Mouse (Mus musculus) heart, embryonic 15.5 days (tissue): ENCODE measurements around the gene Bcl2l15. TPM values are rescaled to one million over a fixed set of nuclear protein-coding genes. Genes with fewer than 3 reads are reported as not detected.
"Not testable (repeated sequence)": the region's sequence is repeated elsewhere in the genome, so short reads cannot be mapped to it uniquely, and the experiment has no call there.

ENCODE experiments used
- ATAC-seq: fragments of 200-750 bp; cut with Nextera tagmentation; replicated peaks from 2 replicates; pipeline ENCODE4 v1.8.0; 2017; ENCODE audit warnings: low read depth, moderate TSS enrichment; ENCODE audit not compliant: insufficient number of reproducible peaks, insufficient read depth, low FRiP score
- H3K27ac ChIP-seq: fragments of 300-500 bp; sonication (generic); 2 replicates; pipeline ENCODE4 v1.5.1; 2015; ENCODE audit warnings: mild to moderate bottlenecking, inconsistent platforms
- H3K27me3 ChIP-seq: fragments of 300-500 bp; sonication (generic); 2 replicates; pipeline ENCODE4 v1.6.1; 2015; ENCODE audit warnings: inconsistent platforms
- H3K36me3 ChIP-seq: fragments of 300-500 bp; sonication (generic); 2 replicates; pipeline ENCODE4 v1.6.1; 2015; ENCODE audit warnings: mild to moderate bottlenecking, inconsistent platforms
- H3K4me1 ChIP-seq: fragments of 300-500 bp; sonication (generic); replicated peaks from 2 replicates; pipeline ENCODE4 v1.6.1; 2015; ENCODE audit warnings: inconsistent platforms
- H3K4me2 ChIP-seq: fragments of 300-500 bp; sonication (generic); 2 replicates; pipeline ENCODE4 v1.6.1; 2015; ENCODE audit warnings: inconsistent platforms, mild to moderate bottlenecking, moderate library complexity
- H3K4me3 ChIP-seq: fragments of 300-500 bp; sonication (generic); 2 replicates; pipeline ENCODE4 v1.5.1; 2015; ENCODE audit warnings: mild to moderate bottlenecking, inconsistent platforms
- H3K9ac ChIP-seq: fragments of 300-500 bp; sonication (generic); 2 replicates; pipeline ENCODE4 v1.6.1; 2015; ENCODE audit warnings: mild to moderate bottlenecking, inconsistent platforms
- H3K9me3 ChIP-seq: fragments of 300-500 bp; sonication (generic); replicated peaks from 2 replicates; pipeline ENCODE4 v1.6.1; 2016; ENCODE audit warnings: inconsistent platforms
- WGBS: fragments of 180-500 bp; shearing (Covaris S2); methylation state at CpG from one replicate; pipeline ENCODE4 v1.1.7; 2015; ENCODE audit warnings: mixed read lengths; 5-methylcytosine and 5-hydroxymethylcytosine counted together
- polyA plus RNA-seq: library from polyadenylated mRNA; unstranded; fragments of >200 nt; fragmentation: Nextera tagmentation; extraction: Ambion mirVana; gene quantifications from 2 replicates; pipeline ENCODE4 v1.2.1, GENCODE M21; 2015

Bcl2l15 gene
- polyA plus RNA-seq, 1 experiment from 2014 or later, result 0.26 TPM

GRCm38 (mm10) chr3:103834001-103834400 lies 1.6 kb downstream of the Bcl2l15 start:
- Histone ChIP-seq H3K27me3 (no peaks in the 10 kb centered on the region), H3K27ac (no peak overlapping the region), H3K4me3 (no peak overlapping the region), H3K36me3 (no peaks in the 10 kb centered on the region), H3K9ac (no peak overlapping the region), H3K9me3 (no peaks in the 10 kb centered on the region), H3K4me2 (no peak overlapping the region), H3K4me1 (peaks cover 10% of the 10 kb centered on the region)
- ATAC-seq, result no peak
- 86% methylated on average over 2 of the region's 2 CpGs for WGBS

DNA sequence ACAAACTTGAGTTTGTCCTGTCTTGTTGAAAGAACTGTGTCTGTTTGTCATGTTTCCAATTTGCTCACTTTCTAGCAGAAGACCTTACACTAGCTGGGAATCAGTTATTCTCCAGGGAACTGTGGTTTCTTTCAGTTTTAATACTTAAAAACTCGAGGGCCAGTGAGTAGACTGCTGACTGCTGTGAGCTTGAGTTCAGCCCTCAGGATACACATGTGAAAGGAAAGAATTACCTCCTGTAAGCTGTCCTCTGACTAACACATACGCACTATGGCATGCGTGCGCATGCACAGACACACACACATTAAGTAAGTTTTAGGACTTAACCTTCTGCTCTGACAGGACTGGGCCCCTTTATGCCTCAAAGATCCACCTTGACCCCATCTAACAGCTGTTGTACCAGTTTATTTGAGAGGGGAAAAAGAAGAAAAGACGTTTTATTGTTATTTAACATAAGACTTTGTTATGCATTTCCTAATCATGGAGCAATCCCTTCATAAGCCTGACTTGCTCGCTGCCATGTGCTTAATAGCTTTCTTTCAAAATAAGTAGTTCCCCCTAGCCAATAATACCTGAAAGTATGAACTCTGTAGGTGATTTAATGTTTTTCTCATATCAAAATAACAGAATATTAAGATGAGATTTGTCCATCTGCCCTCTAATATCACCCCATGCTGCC lies 3.0 kb downstream of the Bcl2l15 start:
- Histone ChIP-seq H3K27ac (no peak overlapping the region), H3K9me3 (no peaks in the 10 kb centered on the region), H3K4me3 (no peak overlapping the region), H3K4me2 (no peak overlapping the region), H3K4me1 (peaks cover 10% of the 10 kb centered on the region), H3K27me3 (no peaks in the 10 kb centered on the region), H3K9ac (no peak overlapping the region), H3K36me3 (no peaks in the 10 kb centered on the region)
- ATAC-seq, result no peak
- WGBS, result 75% methylated on average over 6 of the region's 6 CpGs

DNA sequence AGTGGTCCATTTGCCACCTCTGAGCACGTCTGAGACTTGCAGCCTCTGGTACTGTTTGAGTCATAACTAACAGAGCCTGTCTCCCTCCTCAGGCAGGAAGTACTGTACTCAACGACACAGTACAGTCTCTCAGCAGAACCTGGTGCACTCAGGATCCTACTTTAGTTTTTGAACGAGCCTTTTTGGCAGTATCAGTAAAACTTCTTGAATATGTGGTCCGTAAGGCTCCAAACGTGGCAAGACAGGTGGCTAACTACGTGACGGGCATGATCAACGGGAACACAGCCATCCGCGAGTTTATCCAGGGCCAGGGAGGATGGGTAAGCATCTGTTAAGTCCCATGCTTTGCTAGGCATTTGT lies 3.5 kb downstream of the Bcl2l15 start:
- ATAC-seq, result no peak
- WGBS, result 73% methylated on average over 10 of the region's 10 CpGs

GRCm38 (mm10) chr3:103836453-103836852 lies 4.1 kb downstream of the Bcl2l15 start:
- no peak overlapping the region for H3K4me2 ChIP-seq
- WGBS, result 89% methylated on average over 5 of the region's 5 CpGs
- no peak overlapping the region for H3K9ac ChIP-seq
- H3K9me3 ChIP-seq, result no peaks in the 10 kb centered on the region
- no peaks in the 10 kb centered on the region for H3K36me3 ChIP-seq
- no peak overlapping the region for H3K4me3 ChIP-seq
- ATAC-seq, result no peak
- H3K4me1 ChIP-seq, result peaks cover 6% of the 10 kb centered on the region; the same call in 1 of the 2 replicates
- H3K27me3 ChIP-seq, result no peaks in the 10 kb centered on the region
- no peak overlapping the region for H3K27ac ChIP-seq

More for the DNA sequence above, 3.5 kb downstream of the Bcl2l15 start:
- Histone ChIP-seq H3K4me1 (peaks cover 10% of the 10 kb centered on the region), H3K27me3 (no peaks in the 10 kb centered on the region), H3K4me2 (no peak overlapping the region), H3K27ac (no peak overlapping the region), H3K36me3 (no peaks in the 10 kb centered on the region), H3K9me3 (no peaks in the 10 kb centered on the region), H3K9ac (no peak overlapping the region), H3K4me3 (no peak overlapping the region)

- 85% methylated on average over 6 of the region's 6 CpGs for WGBS
- no peaks in the 10 kb centered on the region for H3K36me3 ChIP-seq
- H3K27ac ChIP-seq, result no peak overlapping the region
- no peaks in the 10 kb centered on the region for H3K9me3 ChIP-seq
- H3K4me2 ChIP-seq, result no peak overlapping the region
- no peak for ATAC-seq
- no peaks in the 10 kb centered on the region for H3K27me3 ChIP-seq
- no peak overlapping the region for H3K9ac ChIP-seq
- H3K4me3 ChIP-seq, result no peak overlapping the region
- no peaks in the 10 kb centered on the region for H3K4me1 ChIP-seq
These were observed 7.3 kb downstream of the Bcl2l15 start for GRCm38 (mm10) chr3:103839711-103840110.

DNA sequence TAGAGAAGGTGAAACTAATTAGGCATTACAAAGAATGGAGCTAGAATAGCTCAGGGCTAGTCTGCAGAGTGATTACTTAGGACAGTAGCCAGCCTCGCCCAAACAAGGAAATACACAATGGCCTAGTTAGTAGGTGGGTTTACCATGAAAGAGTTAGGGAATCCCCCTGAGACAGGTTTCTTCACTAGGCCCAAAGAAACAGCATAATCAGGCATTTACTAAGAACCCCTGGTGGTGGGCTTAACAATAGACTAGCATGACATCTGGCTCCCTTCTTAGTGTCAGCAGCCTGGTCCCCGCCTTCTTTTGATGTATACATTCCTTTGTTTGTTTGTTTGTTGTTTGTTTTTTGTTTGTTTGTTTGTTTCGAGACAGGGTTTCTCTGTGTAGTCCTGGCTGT lies 7.8 kb downstream of the Bcl2l15 start:
- H3K36me3 ChIP-seq, H3K27me3 ChIP-seq, H3K27ac ChIP-seq, ATAC-seq, H3K4me1 ChIP-seq, H3K9ac ChIP-seq, H3K9me3 ChIP-seq, H3K4me3 ChIP-seq, H3K4me2 ChIP-seq: not testable (repeated sequence)
- WGBS, result 76% methylated on average over 3 of the region's 3 CpGs

DNA sequence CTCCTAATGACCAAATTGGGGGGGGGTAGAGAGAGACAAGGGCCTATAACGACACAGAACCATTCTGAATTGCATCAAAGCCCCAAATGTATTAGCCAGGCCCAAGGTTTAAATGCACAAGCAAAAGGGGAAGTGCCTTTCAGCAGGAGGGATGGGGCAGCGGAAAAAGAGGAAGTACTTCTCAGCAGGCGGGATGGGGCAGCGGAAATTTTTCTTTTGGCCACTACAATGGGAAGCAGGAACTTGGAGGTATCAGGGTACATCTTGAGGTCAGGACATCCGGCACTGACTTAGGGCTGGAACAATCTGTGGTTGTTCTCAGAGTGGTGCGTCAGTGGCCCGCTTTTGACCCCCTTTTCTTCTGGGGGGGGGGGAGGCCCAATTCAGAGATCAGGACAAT lies 8.5 kb downstream of the Bcl2l15 start:
- H3K4me1 ChIP-seq, H3K36me3 ChIP-seq, ATAC-seq, H3K27me3 ChIP-seq, H3K4me2 ChIP-seq, H3K9ac ChIP-seq, H3K9me3 ChIP-seq, H3K27ac ChIP-seq, H3K4me3 ChIP-seq: not testable (repeated sequence)
- 83% methylated on average over 7 of the region's 7 CpGs for WGBS

- H3K27ac ChIP-seq, result no peak overlapping the region
- no peaks in the 10 kb centered on the region for H3K9me3 ChIP-seq
- 66% methylated on average over 9 of the region's 9 CpGs for WGBS
- no peaks in the 10 kb centered on the region for H3K4me1 ChIP-seq
- ATAC-seq, result no peak
- H3K27me3 ChIP-seq, result no peaks in the 10 kb centered on the region
- H3K4me2 ChIP-seq, result no peak overlapping the region
- H3K9ac ChIP-seq, result no peak overlapping the region
- no peaks in the 10 kb centered on the region for H3K36me3 ChIP-seq
- H3K4me3 ChIP-seq, result no peak overlapping the region
These were observed 18.4 kb downstream of the Bcl2l15 start for GRCm38 (mm10) chr3:103850644-103851363.

- no peak for ATAC-seq
- Histone ChIP-seq H3K4me3 (no peak overlapping the region), H3K4me1 (no peaks in the 10 kb centered on the region), H3K9me3 (no peaks in the 10 kb centered on the region), H3K36me3 (no peaks in the 10 kb centered on the region), H3K4me2 (no peak overlapping the region), H3K27ac (no peak overlapping the region), H3K27me3 (no peaks in the 10 kb centered on the region), H3K9ac (no peak overlapping the region)
- WGBS, result 82% methylated on average over 6 of the region's 6 CpGs
These were observed 19.1 kb downstream of the Bcl2l15 start for GRCm38 (mm10) chr3:103851481-103851880.

DNA sequence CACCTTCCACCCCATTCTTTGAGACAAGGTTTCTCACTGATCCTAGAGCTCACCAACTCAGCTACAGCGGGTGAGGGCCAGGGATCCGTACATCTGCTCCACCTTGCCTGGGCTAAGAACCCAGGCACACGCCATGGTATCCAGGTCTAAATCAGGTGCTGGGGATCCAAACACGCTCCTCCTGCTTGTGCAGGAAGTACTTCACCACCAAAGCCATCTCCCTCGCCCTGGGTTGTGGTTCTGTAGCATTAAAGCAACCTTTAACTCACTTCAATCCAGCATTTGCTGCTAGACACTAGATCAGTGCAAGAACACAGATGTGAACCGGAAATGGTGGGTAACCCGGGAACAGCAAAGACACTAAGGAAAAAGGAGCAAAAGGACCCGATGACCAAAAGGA lies 19.5 kb downstream of the Bcl2l15 start:
- ATAC-seq, result no peak
- no peak overlapping the region for H3K4me3 ChIP-seq

DNA sequence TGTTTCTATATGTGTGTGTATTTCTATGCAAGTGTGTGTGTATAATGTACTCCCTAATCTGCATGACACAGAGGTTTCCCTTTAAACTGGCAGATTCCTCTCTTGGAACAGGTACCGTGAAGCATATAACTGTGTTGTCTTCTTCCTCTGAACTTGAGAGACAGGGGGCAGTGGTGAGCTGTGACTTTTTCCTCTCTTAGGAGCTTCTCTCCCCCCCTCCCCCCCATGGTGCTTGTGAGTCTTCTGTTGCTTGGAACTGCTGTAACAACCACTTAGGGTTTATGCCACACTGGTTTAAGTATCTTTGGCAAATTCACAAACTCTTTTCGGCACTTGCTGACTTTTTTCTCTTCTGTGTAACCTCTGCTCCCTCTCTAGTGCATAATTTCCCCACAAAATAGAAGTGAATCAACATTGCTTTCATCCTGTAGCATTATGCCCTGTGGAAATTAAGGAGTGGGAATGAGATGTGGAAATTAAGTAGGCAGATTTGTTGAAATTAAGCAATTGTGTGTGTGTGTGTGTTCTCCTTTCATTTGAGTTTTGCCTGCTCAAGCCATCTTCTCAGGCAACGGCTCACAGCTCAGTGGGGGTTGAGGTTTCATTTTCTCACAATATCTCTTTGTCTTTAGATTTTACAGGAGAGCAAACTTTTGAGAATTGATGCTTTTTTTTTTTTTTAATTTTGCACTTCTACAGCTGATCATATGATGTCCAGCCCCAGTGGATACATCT lies 20.3 kb downstream of the Bcl2l15 start:
- Histone ChIP-seq H3K4me3 (no peak overlapping the region), H3K4me2 (no peak overlapping the region), H3K27ac (no peak overlapping the region), H3K36me3 (no peaks in the 10 kb centered on the region), H3K9me3 (no peaks in the 10 kb centered on the region), H3K27me3 (no peaks in the 10 kb centered on the region), H3K9ac (no peak overlapping the region), H3K4me1 (no peaks in the 10 kb centered on the region)
- no peak for ATAC-seq
- WGBS, result 57% methylated on average over 3 of the region's 3 CpGs

More for the DNA sequence above, 19.5 kb downstream of the Bcl2l15 start:
- H3K4me2 ChIP-seq, result no peak overlapping the region
- H3K27ac ChIP-seq, result no peak overlapping the region
- H3K9me3 ChIP-seq, result no peaks in the 10 kb centered on the region
- H3K27me3 ChIP-seq, result no peaks in the 10 kb centered on the region
- no peaks in the 10 kb centered on the region for H3K36me3 ChIP-seq
- no peaks in the 10 kb centered on the region for H3K4me1 ChIP-seq
- no peak overlapping the region for H3K9ac ChIP-seq
- WGBS, result 82% methylated on average over 8 of the region's 8 CpGs
